Mouse (Mus musculus): ENCODE results near the gene Vmn1r148.
"Not testable (repeated sequence)": the region's sequence is repeated elsewhere in the genome, so short reads cannot be mapped to it uniquely, and the experiment has no call there.

Gene Vmn1r148

DNA sequence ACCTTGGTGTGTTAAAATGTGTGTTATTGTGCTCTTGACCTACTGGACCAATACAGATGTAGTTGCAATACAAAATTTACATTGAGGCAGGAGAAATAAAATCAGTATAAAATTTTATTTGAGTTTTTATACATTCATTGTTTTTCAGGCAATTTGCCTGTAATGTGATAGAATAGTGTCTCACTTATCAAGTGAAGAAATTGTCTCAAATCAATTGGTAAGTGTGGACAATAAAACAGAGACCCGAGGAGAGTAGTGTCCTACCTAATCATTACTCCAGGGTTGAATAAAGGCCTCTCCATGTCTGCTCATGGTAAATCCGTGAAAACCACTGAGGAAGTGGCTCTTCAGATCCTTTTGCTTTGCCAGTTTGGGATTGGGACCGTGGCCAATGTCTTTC, at the start of gene Vmn1r148:
Vmn1r148 (plus strand) TSS at position 301 of the 400 bp plus-strand sequence.
- DNase-seq (ENCODE audit: low spot score), result not testable (repeated sequence)

DNA sequence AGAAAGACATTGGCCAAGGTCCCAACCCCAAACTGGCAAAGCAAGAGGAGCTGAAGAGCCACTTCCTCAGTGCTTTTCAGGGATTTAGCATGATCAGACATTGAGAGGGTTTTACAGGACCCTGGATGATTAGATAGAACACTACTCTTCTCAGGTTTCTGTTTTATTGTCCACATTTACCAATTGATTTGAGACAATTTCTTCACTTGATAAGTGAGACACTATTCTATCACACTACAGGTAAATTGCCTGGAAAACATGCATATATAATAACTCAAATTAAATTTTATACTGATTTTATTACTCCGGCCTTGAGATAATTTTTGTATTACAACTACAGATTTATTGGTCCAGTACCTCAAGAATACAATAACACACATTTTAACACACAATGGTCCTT, 42.4 kb upstream of the Vmn1r148 start, which contains the start of gene Gm8660:
Gm8660 (minus strand) TSS at position 101 of the 400 bp plus-strand sequence.
- DNase-seq (ENCODE audit: low spot score), result not testable (repeated sequence)

DNA sequence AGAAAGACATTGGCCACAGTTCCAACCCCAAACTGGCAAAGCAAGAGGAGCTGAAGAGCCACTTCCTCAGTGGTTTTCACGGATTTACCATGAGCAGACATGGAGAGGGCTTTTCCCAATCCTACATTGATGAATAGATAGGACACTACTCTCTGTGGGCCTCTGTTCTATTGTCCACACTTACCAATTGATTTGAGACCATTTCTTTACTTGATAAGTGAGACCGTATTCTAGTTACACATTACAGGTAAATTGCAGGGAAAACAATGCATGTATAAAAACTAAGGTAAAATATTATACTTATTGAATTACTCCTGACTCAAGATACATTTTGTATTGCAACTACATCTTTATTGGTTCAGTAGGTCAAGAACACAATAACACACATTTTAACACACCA, 24.7 kb downstream of the Vmn1r148 start, which contains the start of gene Vmn1r149:
Vmn1r149 (minus strand) TSS at position 101 of the 400 bp plus-strand sequence.
- DNase-seq (ENCODE audit: low spot score), result not testable (repeated sequence)

DNA sequence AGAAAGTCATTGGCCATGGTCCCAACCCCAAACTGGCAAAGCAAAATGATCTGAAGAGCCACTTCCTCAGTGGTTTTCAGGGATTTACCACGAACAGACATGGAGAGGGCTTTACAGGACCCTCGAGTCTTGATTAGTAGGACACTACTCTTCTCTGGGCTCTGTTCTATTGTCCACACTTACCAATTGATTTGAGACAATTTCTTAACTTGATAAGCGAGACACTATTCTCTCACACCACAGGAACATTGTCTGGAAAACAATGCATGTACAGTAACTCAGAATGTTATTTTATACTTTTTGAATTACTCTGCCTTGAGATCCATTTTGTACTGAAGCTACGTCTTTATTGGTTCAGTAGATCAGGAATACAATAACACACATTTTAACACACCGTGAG, 50.6 kb downstream of the Vmn1r148 start, which contains the start of gene Gm10665:
Gm10665 (minus strand) TSS at position 101 of the 400 bp plus-strand sequence.
- not testable (repeated sequence) for DNase-seq (ENCODE audit: low spot score)
